Mouse (Mus musculus) intestine, embryonic 15.5 days (tissue): ENCODE data around the gene Gm4778. TPM values are rescaled to one million over a fixed set of nuclear protein-coding genes. Genes with fewer than 3 reads are reported as not detected.
"Not testable (repeated sequence)": the region's sequence is repeated elsewhere in the genome, so short reads cannot be mapped to it uniquely, and the experiment has no call there.

Experiments used
- ATAC-seq: fragments of 200-750 bp; cut with Nextera tagmentation; 2 replicates; pipeline ENCODE4 v1.8.0; 2017; ENCODE audit warnings: moderate TSS enrichment, moderate library complexity
- H3K27ac ChIP-seq: fragments of 300-500 bp; sonication (generic); 2 replicates; pipeline ENCODE4 v1.5.1; 2015; ENCODE audit warnings: mild to moderate bottlenecking, inconsistent platforms
- H3K27me3 ChIP-seq: fragments of 300-500 bp; sonication (generic); replicated peaks from 2 replicates; pipeline ENCODE4 v1.6.1; 2015; ENCODE audit warnings: inconsistent platforms
- H3K36me3 ChIP-seq: fragments of 300-500 bp; sonication (generic); 2 replicates; pipeline ENCODE4 v1.6.1; 2015; ENCODE audit warnings: inconsistent platforms
- H3K4me1 ChIP-seq: fragments of 300-500 bp; sonication (generic); replicated peaks from 2 replicates; pipeline ENCODE4 v1.6.1; 2015; ENCODE audit warnings: inconsistent platforms
- H3K4me2 ChIP-seq: fragments of 300-500 bp; sonication (generic); replicated peaks from 2 replicates; pipeline ENCODE4 v1.6.1; 2015; ENCODE audit warnings: mild to moderate bottlenecking, inconsistent platforms
- H3K4me3 ChIP-seq: fragments of 300-500 bp; sonication (generic); replicated peaks from 2 replicates; pipeline ENCODE4 v1.5.1; 2015; ENCODE audit warnings: inconsistent platforms
- H3K9ac ChIP-seq: fragments of 300-500 bp; sonication (generic); 2 replicates; pipeline ENCODE4 v1.6.1; 2015; ENCODE audit warnings: inconsistent platforms
- H3K9me3 ChIP-seq: fragments of 300-500 bp; sonication (generic); 2 replicates; pipeline ENCODE4 v1.6.1; 2016; ENCODE audit warnings: inconsistent platforms
- WGBS: fragments of 180-500 bp; shearing (Covaris S2); methylation state at CpG from one replicate; pipeline ENCODE4 v1.1.7; 2015; 5-methylcytosine and 5-hydroxymethylcytosine counted together
- polyA plus RNA-seq: library from polyadenylated mRNA; unstranded; fragments of >200 nt; fragmentation: Nextera tagmentation; extraction: Ambion mirVana; gene quantifications from 2 replicates; pipeline ENCODE4 v1.2.1, GENCODE M21; 2015

Gene Gm4778
- polyA plus RNA-seq = not detected in 2 replicates

- not testable (repeated sequence) for H3K9me3 ChIP-seq, H3K4me3 ChIP-seq, H3K27ac ChIP-seq, H3K4me1 ChIP-seq, H3K36me3 ChIP-seq, H3K27me3 ChIP-seq, ATAC-seq, H3K9ac ChIP-seq, H3K4me2 ChIP-seq
- 89% methylated on average over 1 of the region's 1 CpGs for WGBS
These were observed at the start of gene Gm4778 for GRCm38 (mm10) chr3:94263736-94264135. Gene Gm4778 (plus strand): TSS chr3:94264036.

GRCm38 (mm10) chr3:94260598-94260997 is 3.2 kb upstream of the Gm4778 start:
- WGBS = 51% methylated on average over 6 of the region's 6 CpGs
- ATAC-seq = peak; percentile 43; the same call in 1 of the 2 replicates
- Histone ChIP-seq H3K27ac (no peak overlapping the region), H3K4me2 (no peak overlapping the region), H3K9me3 (no peaks in the 10 kb centered on the region), H3K27me3 (no peaks in the 10 kb centered on the region), H3K36me3 (no peaks in the 10 kb centered on the region), H3K9ac (no peak overlapping the region), H3K4me1 (no peaks in the 10 kb centered on the region), H3K4me3 (no peak overlapping the region)

DNA sequence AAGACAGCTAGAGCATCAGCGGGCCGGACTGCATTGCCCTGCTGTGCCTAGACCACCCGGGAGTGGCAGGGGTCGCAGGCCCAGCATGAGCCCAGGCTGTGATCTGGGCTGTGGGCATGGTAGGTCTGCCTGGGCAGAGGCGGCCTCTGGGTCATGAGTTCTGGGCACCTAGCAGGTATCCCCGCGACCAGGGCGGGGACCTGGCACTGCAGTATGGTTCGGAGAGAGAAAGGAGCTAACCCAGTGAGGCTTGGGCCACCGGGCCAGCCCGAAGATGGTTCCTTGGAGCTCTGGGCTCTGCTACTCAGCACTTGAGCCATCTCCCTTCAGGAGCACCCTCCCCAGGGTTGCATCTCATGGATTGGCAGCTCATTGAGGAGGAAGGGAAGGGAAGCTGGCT is 12.2 kb downstream of the Gm4778 start:
- H3K27ac ChIP-seq = no peak overlapping the region
- no peak overlapping the region for H3K4me3 ChIP-seq
- H3K9ac ChIP-seq = no peak overlapping the region
- 84% methylated on average over 11 of the region's 11 CpGs for WGBS
- no peaks in the 10 kb centered on the region for H3K9me3 ChIP-seq
- H3K4me2 ChIP-seq = no peak overlapping the region
- no peaks in the 10 kb centered on the region for H3K36me3 ChIP-seq
- no peaks in the 10 kb centered on the region for H3K4me1 ChIP-seq
- no peaks in the 10 kb centered on the region for H3K27me3 ChIP-seq
- ATAC-seq = no peak

- ATAC-seq = no peak
- Histone ChIP-seq H3K36me3 (no peaks in the 10 kb centered on the region), H3K4me3 (no peak overlapping the region), H3K27ac (no peak overlapping the region), H3K4me1 (no peaks in the 10 kb centered on the region), H3K9me3 (no peaks in the 10 kb centered on the region), H3K9ac (no peak overlapping the region), H3K4me2 (no peak overlapping the region), H3K27me3 (no peaks in the 10 kb centered on the region)
- 78% methylated on average over 1 of the region's 1 CpGs for WGBS
These were observed 41.6 kb downstream of the Gm4778 start for GRCm38 (mm10) chr3:94305457-94305856.

DNA sequence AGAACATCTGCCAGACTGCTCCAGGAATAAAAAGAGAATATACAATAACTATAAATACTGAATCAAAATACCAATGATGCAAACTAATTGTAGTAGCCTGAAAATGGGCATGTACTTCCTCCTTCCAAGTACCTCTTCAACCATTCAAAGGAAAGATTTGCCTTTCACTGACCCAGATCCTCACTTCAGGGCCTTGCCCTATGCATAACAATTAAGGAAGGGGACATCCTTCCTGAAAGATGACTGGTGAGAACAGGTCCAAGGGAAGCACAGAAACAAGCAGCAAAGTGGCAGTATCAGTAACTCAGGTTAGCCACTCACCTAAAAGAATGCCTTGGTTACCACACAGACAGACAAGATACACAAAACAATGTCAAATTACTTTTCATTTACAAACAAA is 43.1 kb downstream of the Gm4778 start:
- no peak overlapping the region for H3K4me2 ChIP-seq
- no peak for ATAC-seq
- H3K27ac ChIP-seq = no peak overlapping the region
- no peaks in the 10 kb centered on the region for H3K27me3 ChIP-seq
- no peaks in the 10 kb centered on the region for H3K9me3 ChIP-seq
- H3K9ac ChIP-seq = no peak overlapping the region
- no peaks in the 10 kb centered on the region for H3K36me3 ChIP-seq
- no peak overlapping the region for H3K4me3 ChIP-seq
- no peaks in the 10 kb centered on the region for H3K4me1 ChIP-seq

- peak within 1 kb of the TSS; percentile 73 for H3K27ac ChIP-seq
- peak within 1 kb of the TSS; percentile 64 for H3K4me2 ChIP-seq
- peak; percentile 99 for ATAC-seq
- no peaks in the 10 kb centered on the region for H3K4me1 ChIP-seq
- no peaks in the 10 kb centered on the region for H3K9me3 ChIP-seq
- H3K4me3 ChIP-seq = peak within 1 kb of the TSS; percentile 45
- H3K9ac ChIP-seq = peak within 1 kb of the TSS; percentile 53
- H3K36me3 ChIP-seq = no peaks in the 10 kb centered on the region
- 1% methylated on average over 47 of the region's 47 CpGs for WGBS
- no peaks in the 10 kb centered on the region for H3K27me3 ChIP-seq
These were observed 46.0 kb downstream of the Gm4778 start, which contains the start of gene Them4 for GRCm38 (mm10) chr3:94309633-94310363. Gene Them4 (plus strand): TSS chr3:94310089.

- Histone ChIP-seq H3K27ac (peak overlapping the region; percentile 73), H3K9me3 (no peaks in the 10 kb centered on the region), H3K4me2 (peak overlapping the region; percentile 64), H3K9ac (peak overlapping the region; percentile 53), H3K4me3 (peak overlapping the region; percentile 45), H3K27me3 (no peaks in the 10 kb centered on the region), H3K36me3 (no peaks in the 10 kb centered on the region), H3K4me1 (no peaks in the 10 kb centered on the region)
- ATAC-seq = 0 out of 2 replicates have a peak, but pooled peaks have one; percentile 2
- 43% methylated on average over 7 of the region's 7 CpGs for WGBS
These were observed 46.7 kb downstream of the Gm4778 start for GRCm38 (mm10) chr3:94310491-94310890.

GRCm38 (mm10) chr3:94310911-94311310 is 47.1 kb downstream of the Gm4778 start:
- H3K27me3 ChIP-seq = no peaks in the 10 kb centered on the region
- peak overlapping the region; percentile 45 for H3K4me3 ChIP-seq
- peak overlapping the region; percentile 73 for H3K27ac ChIP-seq
- no peak for ATAC-seq
- H3K9ac ChIP-seq = no peak overlapping the region
- no peaks in the 10 kb centered on the region for H3K9me3 ChIP-seq
- WGBS = 65% methylated on average over 6 of the region's 6 CpGs
- H3K4me2 ChIP-seq = peak overlapping the region; percentile 64
- H3K4me1 ChIP-seq = no peaks in the 10 kb centered on the region
- no peaks in the 10 kb centered on the region for H3K36me3 ChIP-seq

DNA sequence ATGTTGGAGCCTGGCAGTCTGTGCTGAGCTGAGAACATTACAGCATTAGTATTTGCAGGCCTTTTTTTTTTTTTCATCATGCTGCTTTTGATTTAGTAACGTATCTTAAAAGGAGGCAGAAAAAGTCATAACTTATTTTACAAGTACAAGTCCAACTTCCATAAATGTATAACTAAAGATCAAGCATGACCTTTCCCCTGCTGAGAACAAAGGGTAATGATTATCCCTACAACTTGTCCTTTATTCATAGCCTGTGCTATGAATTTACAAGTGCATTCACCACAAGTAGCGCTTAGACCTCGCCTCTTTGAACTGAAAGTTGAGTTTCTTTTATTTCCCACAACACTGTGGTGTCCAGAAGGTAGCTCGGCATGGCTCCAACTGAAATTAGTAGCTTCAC is 47.5 kb downstream of the Gm4778 start:
- Histone ChIP-seq H3K27me3 (no peaks in the 10 kb centered on the region), H3K27ac (peak overlapping the region; percentile 73; the same call in 1 of the 2 replicates)

More for the DNA sequence above, 47.5 kb downstream of the Gm4778 start:
- ATAC-seq = no peak
- H3K4me2 ChIP-seq = peak overlapping the region; percentile 64
- H3K4me3 ChIP-seq = peak overlapping the region; percentile 45; the same call in 1 of the 2 replicates
- WGBS = 75% methylated on average over 4 of the region's 4 CpGs
- no peaks in the 10 kb centered on the region for H3K4me1 ChIP-seq
- no peaks in the 10 kb centered on the region for H3K9me3 ChIP-seq
- H3K36me3 ChIP-seq = no peaks in the 10 kb centered on the region
- H3K9ac ChIP-seq = no peak overlapping the region

Other genes starting within 250 kb of the Gm4778 start
- not detected in 2 replicates for gene Gm9125, start 209.2 kb upstream of the Gm4778 start, polyA plus RNA-seq
- gene Gm10697, start 191.4 kb upstream of the Gm4778 start, polyA plus RNA-seq = not detected in 2 replicates
- gene Gm10696, start 85.8 kb upstream of the Gm4778 start, polyA plus RNA-seq = not detected in 2 replicates
- gene Gm5286, start 67.3 kb upstream of the Gm4778 start, polyA plus RNA-seq = not detected in 2 replicates
- 15.6 and 18.7 TPM in 2 replicates for gene Them4, start 46.1 kb downstream of the Gm4778 start, polyA plus RNA-seq
- not detected in 2 replicates for gene Them5, start 78.1 kb downstream of the Gm4778 start, polyA plus RNA-seq
- 0.59 and 0.81 TPM in 2 replicates for gene C2cd4d, start 98.4 kb downstream of the Gm4778 start, polyA plus RNA-seq
- gene Rorc, start 108.8 kb downstream of the Gm4778 start, polyA plus RNA-seq = 6.8 and 7.9 TPM in 2 replicates
- 0.41 and 0.58 TPM in 2 replicates for gene Lingo4, start 134.5 kb downstream of the Gm4778 start, polyA plus RNA-seq
- gene Tdrkh, start 149.2 kb downstream of the Gm4778 start, polyA plus RNA-seq = 11.5 and 11.9 TPM in 2 replicates
- gene Mrpl9, start 179.3 kb downstream of the Gm4778 start, polyA plus RNA-seq = 69.3 TPM in 2 replicates
- 0.36 and 0.48 TPM in 2 replicates for gene Oaz3, start 179.9 kb downstream of the Gm4778 start, polyA plus RNA-seq
- gene Celf3, start 214.3 kb downstream of the Gm4778 start, polyA plus RNA-seq = 26.0 and 28.1 TPM in 2 replicates
- 5.5 and 5.6 TPM in 2 replicates for gene Riiad1, start 216.3 kb downstream of the Gm4778 start, polyA plus RNA-seq